Mouse (Mus musculus): ENCODE results near the gene Arpc4. TPM values are rescaled to one million over a fixed set of nuclear protein-coding genes. Genes with fewer than 3 reads are reported as not detected.

Arpc4 gene
- total and polyA plus RNA-seq, 2 experiments from 2014 or later: 219 to 564 TPM

DNA sequence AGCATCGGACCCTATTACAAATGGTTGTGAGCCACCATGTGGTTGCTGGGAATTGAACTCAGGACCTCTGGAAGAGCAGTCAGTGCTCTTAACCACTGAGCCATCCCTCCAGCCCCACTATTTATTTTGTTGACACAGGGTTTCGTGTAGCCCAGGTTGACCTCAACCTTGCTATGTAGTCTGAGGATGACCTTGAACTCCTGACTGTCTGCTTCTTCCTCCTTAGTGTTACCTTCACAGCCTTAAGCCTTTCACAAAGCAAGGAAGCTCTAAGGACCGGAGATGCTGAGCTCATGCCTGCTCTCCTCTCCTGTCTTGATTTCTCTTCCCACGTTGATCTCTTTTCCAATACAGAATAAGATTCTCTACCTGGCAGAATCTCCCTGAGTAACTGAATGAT is 31.0 kb upstream of the Arpc4 start:
- no peak overlapping the region for H3K4me3 ChIP-seq (ENCODE audit: low read depth, low read length)
- no peak for TF ChIP-seq CTCF (IDR thresholded peaks at IDR 0.05; ENCODE audit: low read depth)
- DNase-seq (no peak), ATAC-seq (no peak)
- H3K4me1 ChIP-seq (ENCODE audit: insufficient read depth): peaks cover 19% of the 10 kb centered on the region; the same call in 1 of the 2 replicates
- H3K36me3 ChIP-seq (ENCODE audit: insufficient read depth): no peaks in the 10 kb centered on the region
- H3K9ac ChIP-seq: no peak overlapping the region
- no peak overlapping the region for H3K27ac ChIP-seq (ENCODE audit: low read depth, low read length)
- H3K9me3 ChIP-seq (ENCODE audit: low read length): no peaks in the 10 kb centered on the region
- H3K4me2 ChIP-seq (ENCODE audit: low read depth): no peak overlapping the region
- 81% methylated on average over 4 of the region's 4 CpGs for WGBS
- H3K27me3 ChIP-seq (ENCODE audit: insufficient read depth, low read length): no peaks in the 10 kb centered on the region

DNA sequence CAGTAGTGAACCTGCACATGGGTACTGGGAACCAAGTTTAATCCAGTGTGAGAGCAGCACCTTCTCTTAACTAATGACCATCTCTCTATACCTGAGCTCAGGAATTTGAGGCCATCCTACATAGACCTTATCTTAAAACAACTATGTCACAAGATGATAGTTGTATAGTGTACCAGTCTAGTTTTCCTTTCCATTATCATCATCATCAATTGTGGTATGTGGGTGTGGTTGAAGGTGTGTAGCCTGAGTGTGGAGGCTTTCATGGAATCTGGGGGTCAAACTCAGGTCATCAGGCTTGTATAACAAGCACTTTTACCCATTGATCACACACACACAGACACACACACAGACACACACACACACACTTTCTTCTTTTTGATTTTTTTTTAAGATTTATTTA is 27.4 kb upstream of the Arpc4 start:
- H3K4me1 ChIP-seq (ENCODE audit: insufficient read depth): no peaks in the 10 kb centered on the region
- DNase-seq (no peak), ATAC-seq (no peak)
- H3K27me3 ChIP-seq (ENCODE audit: insufficient read depth, low read length): no peaks in the 10 kb centered on the region
- no peak overlapping the region for H3K4me3 ChIP-seq (ENCODE audit: low read depth, low read length)
- H3K4me2 ChIP-seq (ENCODE audit: low read depth): no peak overlapping the region
- H3K9ac ChIP-seq: no peak overlapping the region
- no peak for TF ChIP-seq CTCF (IDR thresholded peaks at IDR 0.05; ENCODE audit: low read depth)
- H3K36me3 ChIP-seq (ENCODE audit: insufficient read depth): no peaks in the 10 kb centered on the region
- H3K27ac ChIP-seq (ENCODE audit: low read depth, low read length): no peak overlapping the region
- no peaks in the 10 kb centered on the region for H3K9me3 ChIP-seq (ENCODE audit: low read length)

DNA sequence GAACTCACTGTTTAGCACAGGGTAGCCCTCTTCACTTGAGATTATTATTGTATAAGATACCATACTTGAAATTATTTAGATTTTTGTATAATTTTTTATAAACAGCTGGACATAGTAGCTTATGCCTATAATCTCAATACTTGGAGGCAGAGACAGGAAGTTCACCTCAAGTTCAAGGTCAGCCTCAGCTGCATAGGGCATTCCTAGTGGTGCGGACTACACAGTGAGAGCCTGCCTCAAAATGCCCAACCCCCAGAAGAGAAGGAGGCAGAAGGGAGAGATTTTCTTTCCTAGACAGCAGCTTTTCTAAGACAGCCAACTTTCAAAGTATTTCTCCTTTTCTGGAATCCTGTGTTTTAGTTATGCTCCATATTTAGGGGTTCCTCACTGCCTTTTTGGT is 26.8 kb upstream of the Arpc4 start:
- Histone ChIP-seq H3K4me1 (ENCODE audit: insufficient read depth) (no peaks in the 10 kb centered on the region), H3K4me3 (ENCODE audit: low read depth, low read length) (no peak overlapping the region), H3K27me3 (ENCODE audit: insufficient read depth, low read length) (no peaks in the 10 kb centered on the region), H3K9me3 (ENCODE audit: low read length) (no peaks in the 10 kb centered on the region), H3K9ac (no peak overlapping the region), H3K27ac (ENCODE audit: low read depth, low read length) (no peak overlapping the region), H3K4me2 (ENCODE audit: low read depth) (no peak overlapping the region), H3K36me3 (ENCODE audit: insufficient read depth) (no peaks in the 10 kb centered on the region)
- no peak for DNase-seq
- ATAC-seq: no peak
- 92% methylated on average over 1 of the region's 1 CpGs for WGBS
- no peak for TF ChIP-seq CTCF (IDR thresholded peaks at IDR 0.05; ENCODE audit: low read depth)

- Histone ChIP-seq H3K27ac (ENCODE audit: low read depth, low read length) (no peak overlapping the region), H3K4me3 (ENCODE audit: low read depth, low read length) (no peak overlapping the region), H3K9ac (no peak overlapping the region), H3K36me3 (ENCODE audit: insufficient read depth) (no peaks in the 10 kb centered on the region), H3K4me1 (ENCODE audit: insufficient read depth) (no peaks in the 10 kb centered on the region), H3K27me3 (ENCODE audit: insufficient read depth, low read length) (no peaks in the 10 kb centered on the region), H3K9me3 (ENCODE audit: low read length) (no peaks in the 10 kb centered on the region), H3K4me2 (ENCODE audit: low read depth) (no peak overlapping the region)
- ATAC-seq (no peak), DNase-seq (no peak)
- no peak for TF ChIP-seq CTCF (IDR thresholded peaks at IDR 0.05; ENCODE audit: low read depth)
- WGBS: 65% methylated on average over 10 of the region's 10 CpGs
These were observed 26.3 kb upstream of the Arpc4 start for GRCm38 (mm10) chr6:113351653-113352052.

GRCm38 (mm10) chr6:113352820-113353219 is 25.1 kb upstream of the Arpc4 start:
- Histone ChIP-seq H3K36me3 (ENCODE audit: insufficient read depth) (no peaks in the 10 kb centered on the region), H3K9me3 (ENCODE audit: low read length) (no peaks in the 10 kb centered on the region), H3K27me3 (ENCODE audit: insufficient read depth, low read length) (no peaks in the 10 kb centered on the region), H3K27ac (ENCODE audit: low read depth, low read length) (no peak overlapping the region), H3K9ac (no peak overlapping the region), H3K4me2 (ENCODE audit: low read depth) (no peak overlapping the region), H3K4me1 (ENCODE audit: insufficient read depth) (no peaks in the 10 kb centered on the region), H3K4me3 (ENCODE audit: low read depth, low read length) (no peak overlapping the region)
- no peak for DNase-seq
- no peak for ATAC-seq
- TF ChIP-seq CTCF (IDR thresholded peaks at IDR 0.05; ENCODE audit: low read depth): no peak
- 89% methylated on average over 3 of the region's 3 CpGs for WGBS

- H3K9me3 ChIP-seq (ENCODE audit: low read length): no peaks in the 10 kb centered on the region
- H3K27me3 ChIP-seq (ENCODE audit: insufficient read depth, low read length): no peaks in the 10 kb centered on the region
- ATAC-seq: no peak
- no peaks in the 10 kb centered on the region for H3K4me1 ChIP-seq (ENCODE audit: insufficient read depth)
- no peak overlapping the region for H3K4me3 ChIP-seq (ENCODE audit: low read depth, low read length)
- H3K27ac ChIP-seq (ENCODE audit: low read depth, low read length): no peak overlapping the region
- H3K4me2 ChIP-seq (ENCODE audit: low read depth): no peak overlapping the region
- DNase-seq: no peak
- no peak for TF ChIP-seq CTCF (IDR thresholded peaks at IDR 0.05; ENCODE audit: low read depth)
- no peaks in the 10 kb centered on the region for H3K36me3 ChIP-seq (ENCODE audit: insufficient read depth)
- H3K9ac ChIP-seq: no peak overlapping the region
- 79% methylated on average over 3 of the region's 3 CpGs for WGBS
These were observed 24.2 kb upstream of the Arpc4 start for GRCm38 (mm10) chr6:113353696-113354095.

- WGBS: 78% methylated on average over 4 of the region's 4 CpGs
- no peak overlapping the region for H3K27ac ChIP-seq (ENCODE audit: low read depth, low read length)
- no peaks in the 10 kb centered on the region for H3K27me3 ChIP-seq (ENCODE audit: insufficient read depth, low read length)
These were observed 16.4 kb upstream of the Arpc4 start for GRCm38 (mm10) chr6:113361476-113361875.

DNA sequence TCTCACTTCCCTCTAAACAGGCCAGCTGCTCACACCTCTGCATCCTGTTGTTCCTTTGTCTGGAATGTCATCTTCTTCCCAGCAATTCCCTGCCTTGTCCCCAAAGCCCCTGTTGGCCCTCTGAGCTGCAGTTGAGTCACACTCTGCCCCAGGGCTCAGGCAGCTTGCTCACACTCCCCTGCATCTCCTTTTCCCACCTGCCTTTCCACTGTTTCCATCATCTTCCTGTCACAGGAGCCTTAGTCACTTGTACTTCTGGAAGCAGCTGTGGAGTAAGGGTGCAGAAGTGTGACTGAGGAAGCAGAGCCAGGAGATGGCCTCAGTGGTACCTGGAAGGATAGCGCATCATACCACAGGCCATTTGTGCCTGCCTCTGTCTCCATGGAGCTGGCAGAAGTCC is 15.7 kb upstream of the Arpc4 start:
- Histone ChIP-seq H3K9ac (no peak overlapping the region), H3K4me2 (ENCODE audit: low read depth) (no peak overlapping the region), H3K9me3 (ENCODE audit: low read length) (no peaks in the 10 kb centered on the region), H3K4me3 (ENCODE audit: low read depth, low read length) (no peak overlapping the region), H3K27me3 (ENCODE audit: insufficient read depth, low read length) (no peaks in the 10 kb centered on the region), H3K4me1 (ENCODE audit: insufficient read depth) (no peaks in the 10 kb centered on the region), H3K27ac (ENCODE audit: low read depth, low read length) (no peak overlapping the region), H3K36me3 (ENCODE audit: insufficient read depth) (peaks cover 7% of the 10 kb centered on the region; the same call in 1 of the 2 replicates)
- no peak for ATAC-seq
- no peak for DNase-seq
- WGBS: 92% methylated on average over 1 of the region's 1 CpGs
- no peak for TF ChIP-seq CTCF (IDR thresholded peaks at IDR 0.05; ENCODE audit: low read depth)

More at GRCm38 (mm10) chr6:113361476-113361875, 16.4 kb upstream of the Arpc4 start:
- Histone ChIP-seq H3K4me1 (ENCODE audit: insufficient read depth) (no peaks in the 10 kb centered on the region), H3K4me3 (ENCODE audit: low read depth, low read length) (no peak overlapping the region), H3K36me3 (ENCODE audit: insufficient read depth) (0 out of 2 replicates have a peak, but pooled peaks cover under 1% of the 10 kb centered on the region), H3K9ac (no peak overlapping the region), H3K4me2 (ENCODE audit: low read depth) (no peak overlapping the region), H3K9me3 (ENCODE audit: low read length) (no peaks in the 10 kb centered on the region)
- DNase-seq (no peak), ATAC-seq (no peak)
- TF ChIP-seq CTCF (IDR thresholded peaks at IDR 0.05; ENCODE audit: low read depth): peak; percentile 11; the same call in 1 of the 2 replicates
